Mouse (Mus musculus): ENCODE measurements around the gene Cep295nl.

DNA sequence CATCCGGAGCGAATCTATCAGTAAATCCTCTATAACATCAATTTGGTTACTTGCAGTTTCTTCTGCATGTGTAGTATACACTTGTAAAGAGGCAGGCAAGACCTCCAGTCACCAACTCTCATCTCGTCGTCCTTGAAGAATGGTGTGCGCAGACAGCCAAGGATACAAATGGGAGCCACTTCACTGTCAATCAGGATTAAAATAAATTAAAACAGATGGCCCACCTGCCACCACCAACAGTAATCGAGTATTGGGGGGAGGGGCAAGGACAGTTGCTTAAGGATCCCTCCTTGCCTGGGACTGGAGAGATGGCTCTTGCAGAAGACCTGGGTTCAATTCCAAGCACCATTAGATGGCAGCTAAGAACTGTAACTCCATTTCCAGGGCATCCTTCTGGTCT, 49.6 kb downstream of the Cep295nl start:
- TF ChIP-seq POLR2A (IDR thresholded peaks at IDR 0.05; ENCODE audit: extremely low read depth, insufficient read depth, low read length) (no peak), CTCF (IDR thresholded peaks at IDR 0.05; ENCODE audit: extremely low read depth, insufficient read depth, low read length) (no peak)
